Mouse (Mus musculus): ENCODE data around the gene Tepsin. TPM values are rescaled to one million over a fixed set of nuclear protein-coding genes. Genes with fewer than 3 reads are reported as not detected.

The Tepsin gene
- 10.0 TPM for polyA plus RNA-seq (2012; fragmentation: generic; extraction: Trizol)
- long read RNA-seq, experiment 1, transcript Tepsin-202 (13 exons, 2,770 nt), result major isoform, 5 of 13 reads
- long read RNA-seq, experiment 1, partial matches to known transcripts, result 2 of 13 reads
- long read RNA-seq, experiment 1, other reads (novel, unspliced or antisense), result 6 of 13 reads
- long read RNA-seq, experiment 2, transcript Tepsin-202 (13 exons, 2,770 nt), result major isoform, 52 of 88 reads
- long read RNA-seq, experiment 2, partial matches to known transcripts, result 2 of 88 reads
- long read RNA-seq, experiment 2, other reads (novel, unspliced or antisense), result 33 of 88 reads

DNA sequence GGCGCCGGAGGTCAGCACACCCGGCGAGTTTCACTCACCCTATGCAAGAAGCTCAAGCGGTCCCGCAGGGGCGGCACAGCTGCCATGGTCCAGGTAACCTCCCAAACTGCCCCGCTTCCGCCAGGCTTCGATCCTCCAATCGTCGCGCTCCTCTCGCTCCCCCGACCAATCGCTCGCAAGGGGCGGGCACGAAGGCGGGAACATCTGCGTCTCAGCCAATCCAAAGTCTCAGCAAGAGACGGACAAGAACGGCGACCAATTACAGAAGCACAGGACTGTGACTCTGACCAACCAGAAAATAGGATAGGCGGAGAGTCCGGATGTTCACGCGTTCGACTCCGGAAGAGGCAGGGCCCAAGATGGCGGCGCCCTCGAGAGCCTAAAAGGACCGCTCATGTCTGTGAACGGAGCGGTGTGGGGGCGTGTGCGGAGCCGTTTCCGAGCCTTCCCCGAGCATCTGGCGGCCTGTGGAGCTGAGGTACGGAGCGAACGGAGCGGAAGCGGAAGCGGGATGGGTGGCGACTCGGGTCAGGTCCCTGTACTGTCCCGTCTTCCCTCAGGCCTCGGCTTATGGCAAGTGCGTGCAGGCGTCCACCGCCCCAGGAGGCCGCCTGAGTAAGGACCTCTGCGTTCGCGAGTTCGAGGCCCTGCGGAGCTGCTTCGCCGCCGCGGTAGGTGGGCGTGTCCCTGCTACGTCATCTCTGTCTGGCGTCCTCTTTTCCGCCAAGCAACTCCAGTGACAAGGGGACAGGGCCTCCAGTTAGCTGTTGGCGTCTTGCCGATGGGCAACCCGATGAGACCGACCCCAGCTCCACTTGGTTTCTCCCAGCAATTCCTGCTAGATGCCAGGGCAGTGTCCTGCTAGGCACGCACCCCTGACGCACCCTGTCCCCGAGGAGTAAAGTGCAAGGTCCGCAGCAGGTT, at the start of gene Tepsin, which contains the start of gene Ndufaf8:
Gene Tepsin (minus strand): TSS at position 144 of the 924 bp plus-strand sequence.
Gene Ndufaf8 (plus strand): TSS at position 341 of the 924 bp plus-strand sequence.
- Histone ChIP-seq H3K79me2 (ENCODE audit: control insufficient read depth, insufficient read depth) (peaks cover 21% of the 10 kb centered on the region), H3K36me3 (ENCODE audit: control insufficient read depth, insufficient read depth) (peaks cover 13% of the 10 kb centered on the region), H3K79me3 (ENCODE audit: low read depth) (peaks cover 2% of the 10 kb centered on the region), H3K4me3 (ENCODE audit: insufficient read depth, poor library complexity, severe bottlenecking) (peak within 1 kb of the TSS; percentile 88), H3K27me3 (ENCODE audit: control insufficient read depth, insufficient read depth, insufficient read length) (no peaks in the 10 kb centered on the region), H3ac (ENCODE audit: control insufficient read depth, insufficient read length, low read depth) (peak within 1 kb of the TSS; percentile 93)
- TF ChIP-seq FOSL1 (IDR thresholded peaks at IDR 0.05; ENCODE audit: insufficient read depth, low read length, poor library complexity, severe bottlenecking) (no peak), MYOD1 (IDR thresholded peaks at IDR 0.05; ENCODE audit: control insufficient read depth, insufficient read length, low read depth) (peak; percentile 26)

DNA sequence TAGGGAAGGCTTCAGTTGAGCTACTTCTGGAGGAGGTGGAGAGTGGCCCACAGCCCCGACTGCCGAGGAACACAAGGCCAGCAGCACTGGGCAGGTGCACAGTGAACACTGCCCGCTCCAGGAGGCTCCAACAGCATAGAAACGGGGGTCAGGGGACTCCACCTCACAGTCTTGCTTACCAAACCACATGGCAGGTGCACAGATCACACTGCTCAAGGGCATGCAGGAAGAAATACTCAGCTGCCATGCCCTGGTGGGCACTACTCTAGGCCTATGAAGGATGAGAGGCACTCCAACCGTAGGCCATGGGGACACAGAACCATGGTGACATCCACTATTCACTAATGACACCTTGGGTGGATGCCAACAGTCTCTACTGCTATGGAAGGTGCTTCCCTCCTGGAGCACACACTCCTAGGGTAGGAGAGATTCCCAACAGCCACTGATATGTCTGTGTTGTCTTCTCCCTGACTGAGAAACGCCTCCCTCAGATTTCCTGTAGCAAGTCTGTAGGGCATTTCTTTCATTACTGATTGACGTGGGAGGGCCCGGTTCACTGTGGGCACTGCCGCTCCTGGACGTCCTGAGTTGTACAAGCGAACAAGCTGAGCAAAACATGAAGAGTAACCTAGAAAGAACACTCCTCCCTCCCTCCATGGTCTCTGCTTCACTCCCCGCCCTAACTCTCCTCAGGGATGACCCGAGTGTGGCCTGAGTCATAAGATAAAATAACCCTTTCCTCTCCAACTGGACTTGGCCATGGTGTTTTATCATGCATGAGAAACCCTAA, 45.4 kb upstream of the Tepsin start:
- no peak overlapping the region for H3K4me3 ChIP-seq (ENCODE audit: insufficient read depth, poor library complexity, severe bottlenecking)
- TF ChIP-seq USF1 (IDR thresholded peaks at IDR 0.05; ENCODE audit: low read depth), result no peak
- no peak for TF ChIP-seq MYOG (IDR thresholded peaks at IDR 0.05; ENCODE audit: control insufficient read depth, extremely low read depth, insufficient read length)
- no peak for TF ChIP-seq MYOD1 (IDR thresholded peaks at IDR 0.05; ENCODE audit: control insufficient read depth, insufficient read length, low read depth)
- no peak for TF ChIP-seq CTCF (IDR thresholded peaks at IDR 0.05; ENCODE audit: control insufficient read depth, insufficient read depth, insufficient read length)
- TF ChIP-seq MAX (IDR thresholded peaks at IDR 0.05), result no peak
- TF ChIP-seq FOSL1 (IDR thresholded peaks at IDR 0.05; ENCODE audit: insufficient read depth, low read length, poor library complexity, severe bottlenecking), result no peak
- TF ChIP-seq CEBPB (IDR thresholded peaks at IDR 0.05; ENCODE audit: low read depth), result no peak
- peaks cover 22% of the 10 kb centered on the region for H3K36me3 ChIP-seq (ENCODE audit: control insufficient read depth, insufficient read depth)
- peaks cover 19% of the 10 kb centered on the region for H3K79me3 ChIP-seq (ENCODE audit: low read depth)
- no peaks in the 10 kb centered on the region for H3K27me3 ChIP-seq (ENCODE audit: control insufficient read depth, insufficient read depth, insufficient read length)
- H3ac ChIP-seq (ENCODE audit: control insufficient read depth, insufficient read length, low read depth), result no peak overlapping the region
- peaks cover 68% of the 10 kb centered on the region for H3K79me2 ChIP-seq (ENCODE audit: control insufficient read depth, insufficient read depth)

DNA sequence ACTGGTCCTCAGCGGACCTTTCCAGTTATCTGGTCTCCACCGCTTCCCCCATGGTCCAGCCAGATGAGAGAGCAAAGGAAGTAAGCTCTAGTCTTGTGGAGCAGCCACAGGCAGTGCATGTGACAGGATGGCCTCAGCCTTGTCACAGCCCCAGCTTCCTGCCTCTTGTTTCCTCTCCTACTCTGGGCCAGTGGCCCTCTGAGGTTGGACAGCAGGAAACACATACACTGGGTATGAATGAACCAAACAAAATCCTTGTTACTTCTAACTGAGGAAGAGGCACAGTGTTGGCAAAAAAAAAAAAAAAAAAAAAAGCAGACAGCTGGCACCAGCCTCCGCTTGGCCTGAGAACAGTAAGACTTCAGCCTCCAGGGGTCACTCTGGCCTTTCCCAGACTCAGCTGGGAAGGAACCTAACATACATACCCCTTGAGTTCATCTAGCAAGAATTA, 44.1 kb upstream of the Tepsin start:
- Histone ChIP-seq H3K79me2 (ENCODE audit: control insufficient read depth, insufficient read depth) (peaks cover 55% of the 10 kb centered on the region), H3ac (ENCODE audit: control insufficient read depth, insufficient read length, low read depth) (no peak overlapping the region), H3K27me3 (ENCODE audit: control insufficient read depth, insufficient read depth, insufficient read length) (no peaks in the 10 kb centered on the region), H3K79me3 (ENCODE audit: low read depth) (peaks cover 7% of the 10 kb centered on the region), H3K4me3 (ENCODE audit: insufficient read depth, poor library complexity, severe bottlenecking) (no peak overlapping the region), H3K36me3 (ENCODE audit: control insufficient read depth, insufficient read depth) (peaks cover 24% of the 10 kb centered on the region)
- TF ChIP-seq USF1 (IDR thresholded peaks at IDR 0.05; ENCODE audit: low read depth) (no peak), CTCF (IDR thresholded peaks at IDR 0.05; ENCODE audit: control insufficient read depth, insufficient read depth, insufficient read length) (no peak), MYOD1 (IDR thresholded peaks at IDR 0.05; ENCODE audit: control insufficient read depth, insufficient read length, low read depth) (no peak), MYOG (IDR thresholded peaks at IDR 0.05; ENCODE audit: control insufficient read depth, extremely low read depth, insufficient read length) (no peak), CEBPB (IDR thresholded peaks at IDR 0.05; ENCODE audit: low read depth) (no peak), MAX (IDR thresholded peaks at IDR 0.05) (no peak)

DNA sequence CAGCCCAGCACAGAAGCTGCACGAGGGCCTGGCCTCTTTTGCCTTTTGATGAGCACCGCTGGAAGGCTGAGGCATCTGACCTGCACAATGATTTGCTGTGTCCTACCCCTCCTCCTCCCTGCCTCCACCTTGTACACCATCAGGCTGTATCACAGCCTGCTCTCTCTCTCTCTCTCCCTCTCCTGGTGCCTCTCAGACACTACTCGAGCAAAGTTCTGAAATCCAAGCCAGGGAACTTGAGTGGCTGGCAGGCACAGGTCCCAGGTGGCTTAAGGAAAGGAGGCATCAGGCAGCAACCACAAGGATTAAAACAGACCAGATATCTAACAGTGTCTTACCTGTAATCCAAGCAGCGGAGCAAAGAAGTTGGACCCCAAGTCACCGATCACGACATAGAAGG, 41.7 kb upstream of the Tepsin start:
- TF ChIP-seq USF1 (IDR thresholded peaks at IDR 0.05; ENCODE audit: low read depth) (no peak), CEBPB (IDR thresholded peaks at IDR 0.05; ENCODE audit: low read depth) (no peak), CTCF (IDR thresholded peaks at IDR 0.05; ENCODE audit: control insufficient read depth, insufficient read depth, insufficient read length) (no peak), MAX (IDR thresholded peaks at IDR 0.05) (no peak)
- peaks cover 32% of the 10 kb centered on the region for H3K79me2 ChIP-seq (ENCODE audit: control insufficient read depth, insufficient read depth)
- H3ac ChIP-seq (ENCODE audit: control insufficient read depth, insufficient read length, low read depth), result no peak overlapping the region
- peaks cover 1% of the 10 kb centered on the region for H3K79me3 ChIP-seq (ENCODE audit: low read depth)
- H3K4me3 ChIP-seq (ENCODE audit: insufficient read depth, poor library complexity, severe bottlenecking), result no peak overlapping the region
- no peaks in the 10 kb centered on the region for H3K27me3 ChIP-seq (ENCODE audit: control insufficient read depth, insufficient read depth, insufficient read length)
- peaks cover 26% of the 10 kb centered on the region for H3K36me3 ChIP-seq (ENCODE audit: control insufficient read depth, insufficient read depth)

DNA sequence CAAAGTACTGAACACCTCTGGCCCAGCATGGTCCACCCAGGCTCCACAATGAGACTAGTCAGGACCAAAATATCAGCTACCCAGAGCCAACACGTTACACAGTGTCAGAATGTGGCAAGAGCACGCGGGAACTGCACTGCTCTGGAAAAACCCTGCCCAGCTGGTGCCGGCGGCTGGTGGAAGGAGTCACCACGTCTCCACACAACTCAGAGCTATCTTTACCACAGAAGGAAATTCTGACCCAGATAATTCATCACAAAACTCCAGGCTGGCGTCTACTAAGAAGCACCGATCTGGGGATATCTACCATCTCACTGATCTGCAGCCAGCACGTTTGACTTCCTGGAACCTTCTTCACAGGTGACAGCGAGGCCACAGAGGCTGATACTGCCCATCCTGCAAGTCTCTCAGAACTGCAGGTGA, 40.8 kb upstream of the Tepsin start:
- no peak overlapping the region for H3ac ChIP-seq (ENCODE audit: control insufficient read depth, insufficient read length, low read depth)
- no peak overlapping the region for H3K4me3 ChIP-seq (ENCODE audit: insufficient read depth, poor library complexity, severe bottlenecking)
- peaks cover 1% of the 10 kb centered on the region for H3K79me3 ChIP-seq (ENCODE audit: low read depth)
- H3K36me3 ChIP-seq (ENCODE audit: control insufficient read depth, insufficient read depth), result peaks cover 33% of the 10 kb centered on the region
- peaks cover 24% of the 10 kb centered on the region for H3K79me2 ChIP-seq (ENCODE audit: control insufficient read depth, insufficient read depth)
- no peaks in the 10 kb centered on the region for H3K27me3 ChIP-seq (ENCODE audit: control insufficient read depth, insufficient read depth, insufficient read length)
- TF ChIP-seq CTCF (IDR thresholded peaks at IDR 0.05; ENCODE audit: control insufficient read depth, insufficient read depth, insufficient read length) (no peak), USF1 (IDR thresholded peaks at IDR 0.05; ENCODE audit: low read depth) (no peak), MYOD1 (IDR thresholded peaks at IDR 0.05; ENCODE audit: control insufficient read depth, insufficient read length, low read depth) (no peak), FOSL1 (IDR thresholded peaks at IDR 0.05; ENCODE audit: insufficient read depth, low read length, poor library complexity, severe bottlenecking) (no peak)
